Mouse (Mus musculus): ENCODE results near the gene Trip6.

Gene Trip6

GRCm38 (mm10) chr5:137338663-137339289 lies 24.6 kb upstream of the Trip6 start:
- peak; percentile 66 for DNase-seq (ENCODE audit: low spot score)

DNA sequence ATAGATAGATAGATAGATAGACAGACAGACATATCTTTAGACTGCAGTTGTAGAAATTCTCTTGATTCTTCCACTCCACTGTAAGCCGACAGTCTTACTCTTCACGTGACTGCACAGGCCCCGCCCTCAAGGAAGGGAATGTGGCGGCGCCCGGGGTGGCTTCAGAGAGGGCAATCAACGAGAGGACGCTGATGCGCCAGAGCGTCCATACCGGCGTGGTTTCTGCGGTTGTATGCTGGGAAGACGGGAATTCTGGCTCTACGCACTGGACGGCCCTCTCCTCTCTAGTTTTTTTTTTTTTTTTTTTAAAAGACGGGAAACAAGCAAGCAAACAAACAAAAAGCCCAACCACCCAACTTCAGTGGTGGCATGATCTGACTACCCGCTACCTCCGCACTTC lies 24.1 kb upstream of the Trip6 start:
- peak; percentile 90 for DNase-seq (ENCODE audit: low spot score)

DNA sequence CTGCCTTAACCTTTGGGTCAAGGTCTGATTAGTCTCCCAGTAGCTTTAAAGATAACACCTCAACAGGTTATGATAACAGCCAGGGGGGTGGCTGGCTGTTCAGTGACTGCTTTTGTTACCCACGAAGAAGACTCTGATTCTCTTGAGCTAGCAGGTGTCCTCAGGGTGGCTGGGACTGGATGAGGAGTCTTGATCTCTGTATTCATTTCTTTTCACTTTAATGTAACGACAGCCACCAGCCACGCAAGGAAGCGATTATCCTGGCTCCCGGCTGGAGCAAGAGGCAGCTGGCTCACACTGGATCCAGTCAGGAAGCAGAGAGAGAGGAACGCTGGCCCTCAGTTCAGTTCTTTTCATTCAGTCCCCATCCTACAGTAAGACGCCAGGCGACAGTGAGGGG lies 23.0 kb upstream of the Trip6 start:
- no peak for DNase-seq (ENCODE audit: low spot score)

DNA sequence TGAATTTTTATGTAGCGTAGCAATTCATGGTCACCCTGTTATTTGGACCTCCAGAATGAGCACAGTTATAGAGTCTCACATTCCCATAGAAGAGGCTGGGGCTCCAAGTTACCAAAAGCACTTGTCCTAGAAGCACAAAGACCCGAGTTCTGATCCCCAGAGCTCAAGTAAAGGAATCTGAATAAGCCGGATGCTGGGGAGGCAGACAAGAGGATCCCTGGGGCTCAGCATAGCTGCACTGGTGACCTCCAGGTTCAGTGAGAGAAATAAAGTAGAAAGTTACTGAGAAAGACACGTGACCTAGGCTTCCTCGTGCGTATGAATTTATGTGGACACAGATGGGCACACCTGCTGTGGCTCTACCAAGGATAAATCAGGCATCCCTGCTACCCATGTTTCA lies 20.9 kb upstream of the Trip6 start:
- DNase-seq (ENCODE audit: low spot score): no peak

GRCm38 (mm10) chr5:137334317-137334716 lies 20.1 kb upstream of the Trip6 start:
- no peak for DNase-seq (ENCODE audit: low spot score)

GRCm38 (mm10) chr5:137333512-137334174 lies 19.4 kb upstream of the Trip6 start, which contains the start of gene Slc12a9:
Slc12a9 (minus strand) TSS chr5:137333597.
- peak; percentile 96 for DNase-seq (ENCODE audit: low spot score)

- no peak for DNase-seq (ENCODE audit: low spot score)
Observed at GRCm38 (mm10) chr5:137332857-137333511, 18.8 kb upstream of the Trip6 start.

- DNase-seq (ENCODE audit: low spot score): no peak
Observed at GRCm38 (mm10) chr5:137330910-137331309, 16.7 kb upstream of the Trip6 start.

- no peak for DNase-seq (ENCODE audit: low spot score)
Observed at GRCm38 (mm10) chr5:137320996-137321395, 6.8 kb upstream of the Trip6 start.

- no peak for DNase-seq (ENCODE audit: low spot score)
Observed at GRCm38 (mm10) chr5:137318570-137318969, 4.4 kb upstream of the Trip6 start.

DNA sequence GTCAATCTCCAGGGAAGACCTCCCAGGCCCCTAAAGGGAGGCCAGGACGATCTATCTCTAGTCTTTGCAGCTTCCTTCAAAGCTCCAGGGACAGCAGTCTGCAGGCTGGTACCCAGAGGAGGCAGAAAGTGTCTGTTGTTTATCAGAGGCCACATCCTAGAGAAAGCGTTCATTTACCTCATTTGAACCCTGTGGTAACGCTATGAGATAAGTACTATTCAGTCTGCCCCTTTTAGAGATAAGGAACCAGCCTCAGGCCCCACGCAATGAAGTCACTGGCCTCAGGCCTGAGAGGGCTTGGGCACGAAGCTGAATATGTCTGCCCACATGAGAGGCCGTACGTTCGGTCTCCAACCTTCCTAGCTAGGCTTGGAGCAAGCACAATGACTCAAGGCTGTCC lies 3.2 kb upstream of the Trip6 start:
- no peak for DNase-seq (ENCODE audit: low spot score)

GRCm38 (mm10) chr5:137315084-137315903 lies 1.1 kb upstream of the Trip6 start:
- no peak for DNase-seq (ENCODE audit: low spot score)

DNA sequence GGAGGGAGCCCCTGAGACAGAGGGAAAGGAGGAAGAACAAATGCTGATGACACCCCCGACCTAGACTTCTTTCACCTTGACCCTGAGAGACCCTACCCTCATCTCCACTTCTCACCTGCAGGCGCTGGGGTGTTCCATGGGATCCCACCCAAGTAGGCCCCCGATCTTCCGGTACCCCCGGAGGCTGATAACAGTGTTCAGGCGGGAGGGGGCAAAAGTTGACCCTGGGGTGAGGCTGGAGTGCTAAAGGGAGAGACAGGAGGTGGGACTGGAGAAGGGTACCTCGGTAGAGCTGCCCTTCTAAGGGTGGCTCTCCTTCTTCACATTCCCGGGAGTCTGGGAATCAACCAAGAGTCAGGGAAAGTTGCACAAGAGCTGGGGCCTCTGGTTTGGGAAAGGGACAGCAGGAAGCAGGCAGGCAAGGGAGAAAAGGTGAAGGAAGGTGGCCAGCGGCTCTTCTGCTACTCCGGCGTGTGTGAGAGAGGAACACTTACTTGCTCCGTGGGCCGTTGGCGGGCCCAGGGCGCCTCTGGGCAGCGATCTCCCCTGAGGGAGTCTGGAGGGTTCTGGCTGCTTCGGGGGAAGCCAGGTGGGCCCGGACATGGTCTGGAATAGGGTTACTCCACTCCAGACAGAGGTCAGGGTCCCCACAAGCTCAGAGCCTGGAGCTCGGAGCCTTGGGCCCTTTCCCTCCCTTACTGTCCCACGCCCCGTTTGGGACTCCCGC lies 575 bp downstream of the Trip6 start:
- DNase-seq (ENCODE audit: low spot score): no peak

GRCm38 (mm10) chr5:137308356-137308755 lies 5.8 kb downstream of the Trip6 start:
- DNase-seq (ENCODE audit: low spot score): no peak

GRCm38 (mm10) chr5:137307071-137307912 lies 6.9 kb downstream of the Trip6 start, which contains the start of gene Srrt:
Srrt (minus strand) TSS chr5:137307674.
- peak; percentile 95 for DNase-seq (ENCODE audit: low spot score)

- DNase-seq (ENCODE audit: low spot score): no peak
Observed at GRCm38 (mm10) chr5:137306439-137307005, 7.7 kb downstream of the Trip6 start.

DNA sequence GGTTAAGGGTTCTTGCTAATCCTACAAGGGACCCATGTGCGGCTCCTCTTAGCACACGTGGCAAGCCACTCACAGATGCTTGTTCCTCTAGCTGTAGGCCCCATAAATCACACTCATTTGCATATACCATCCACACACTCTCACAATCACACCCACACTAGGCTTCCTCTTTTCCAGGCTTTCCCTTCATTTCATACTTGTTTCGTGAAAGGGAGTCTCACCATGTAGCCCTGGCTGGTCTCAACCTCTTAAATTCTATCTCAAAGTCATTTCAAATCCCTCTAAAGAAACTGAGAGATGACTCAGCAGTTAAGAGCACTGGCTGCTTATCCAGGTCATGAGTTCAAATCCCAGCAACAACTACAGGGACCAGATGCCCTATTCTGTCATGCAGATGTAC lies 8.4 kb downstream of the Trip6 start:
- DNase-seq (ENCODE audit: low spot score): no peak

- DNase-seq (ENCODE audit: low spot score): no peak
Observed at GRCm38 (mm10) chr5:137304816-137305215, 9.4 kb downstream of the Trip6 start.

GRCm38 (mm10) chr5:137304165-137304564 lies 10.0 kb downstream of the Trip6 start:
- no peak for DNase-seq (ENCODE audit: low spot score)

DNA sequence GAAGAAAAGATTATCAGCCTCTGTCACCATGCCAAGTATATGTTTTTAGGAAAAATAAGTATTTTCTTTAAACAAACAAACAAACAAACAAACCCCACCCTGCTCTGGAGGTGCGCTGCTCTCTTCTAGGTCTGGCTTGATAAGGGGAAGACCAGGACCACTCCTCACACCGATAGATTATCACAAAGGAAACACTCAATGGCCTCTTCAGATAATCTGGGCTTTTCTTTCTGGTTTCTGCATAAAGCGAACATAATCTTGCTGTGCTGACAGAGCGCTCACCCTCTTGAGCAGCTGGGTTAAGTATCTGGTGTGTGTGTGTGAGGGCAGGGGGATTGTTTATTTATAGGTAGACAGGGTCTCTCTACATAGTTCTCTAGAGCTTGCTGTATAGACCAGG lies 10.6 kb downstream of the Trip6 start:
- DNase-seq (ENCODE audit: low spot score): no peak

Measured in retina, embryonic 14.5 days (tissue).